Mouse (Mus musculus) testis, adult 10 weeks (tissue): ENCODE results near the gene Hist1h3c. TPM values are rescaled to one million over a fixed set of nuclear protein-coding genes. Genes with fewer than 3 reads are reported as not detected.

Experiments
- polyA plus RNA-seq: library from polyadenylated mRNA; stranded (reverse); fragments of 350-450 nt; fragmentation: Illumina TruSeq; extraction: RNeasy Lipid Tissue Mini Kit (QIAGEN cat#74804); gene quantifications from one replicate; pipeline ENCODE4 v1.2.3, GENCODE M21; 2014; ENCODE audit warnings: low read depth, low replicate concordance

The Hist1h3c gene
- not detected for polyA plus RNA-seq

DNA sequence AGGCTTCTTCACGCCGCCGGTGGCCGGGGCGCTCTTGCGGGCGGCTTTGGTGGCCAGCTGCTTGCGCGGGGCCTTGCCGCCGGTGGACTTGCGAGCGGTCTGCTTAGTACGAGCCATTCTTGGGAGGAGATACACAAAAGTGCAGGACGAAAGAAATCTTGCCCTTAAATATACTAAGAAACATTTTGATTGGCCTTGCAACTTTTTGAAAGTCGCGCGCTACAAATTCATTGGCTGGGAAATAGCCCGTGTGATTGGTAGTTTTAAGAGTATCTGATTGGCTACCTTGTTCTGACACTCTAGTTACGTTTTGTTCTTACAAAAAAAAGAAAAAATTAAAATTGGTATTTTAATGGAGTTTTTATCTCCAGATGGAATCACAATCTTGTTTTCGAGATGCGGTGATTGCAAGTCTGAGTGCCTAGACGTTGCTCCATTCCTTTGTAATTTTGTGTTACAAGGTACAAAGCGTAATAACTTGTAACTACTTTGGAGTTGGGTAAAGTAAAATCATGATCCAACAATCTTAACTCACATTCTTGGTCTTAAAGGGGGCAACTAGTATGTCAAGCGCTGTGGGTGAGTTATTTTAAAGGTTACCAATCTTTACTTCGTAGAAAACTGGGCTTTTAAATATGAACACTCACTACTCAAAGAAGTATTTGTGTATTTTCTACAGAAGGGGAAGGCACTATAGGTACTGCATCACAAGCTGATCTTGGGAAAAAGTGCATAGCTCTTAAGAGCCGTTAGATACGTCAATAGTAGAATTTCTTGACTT lies at the start of gene Hist1h3c:
Hist1h3c (minus strand) TSS at position 222 of the 781 bp plus-strand sequence.

DNA sequence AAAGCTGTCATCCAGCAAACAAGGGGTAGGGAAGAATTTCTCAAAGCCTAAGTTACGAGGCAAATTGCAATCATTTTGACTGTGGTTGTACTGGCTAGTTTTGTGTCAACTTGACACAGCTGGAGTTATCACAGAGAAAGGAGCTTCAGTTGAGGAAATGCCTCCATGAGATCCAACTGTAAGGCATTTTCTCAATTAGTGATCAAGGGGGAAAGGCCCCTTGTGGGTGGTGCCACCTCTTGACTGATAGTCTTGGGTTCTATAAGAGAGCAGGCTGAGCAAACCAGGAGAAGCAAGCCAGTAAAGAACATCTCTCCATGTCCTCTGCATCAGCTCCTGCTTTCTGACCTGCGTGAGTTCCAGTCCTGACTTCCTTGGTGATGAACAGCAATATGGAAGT lies 24.2 kb upstream of the Hist1h3c start, which contains the start of gene Trim38:
Trim38 (plus strand) TSS at position 301 of the 400 bp plus-strand sequence.

DNA sequence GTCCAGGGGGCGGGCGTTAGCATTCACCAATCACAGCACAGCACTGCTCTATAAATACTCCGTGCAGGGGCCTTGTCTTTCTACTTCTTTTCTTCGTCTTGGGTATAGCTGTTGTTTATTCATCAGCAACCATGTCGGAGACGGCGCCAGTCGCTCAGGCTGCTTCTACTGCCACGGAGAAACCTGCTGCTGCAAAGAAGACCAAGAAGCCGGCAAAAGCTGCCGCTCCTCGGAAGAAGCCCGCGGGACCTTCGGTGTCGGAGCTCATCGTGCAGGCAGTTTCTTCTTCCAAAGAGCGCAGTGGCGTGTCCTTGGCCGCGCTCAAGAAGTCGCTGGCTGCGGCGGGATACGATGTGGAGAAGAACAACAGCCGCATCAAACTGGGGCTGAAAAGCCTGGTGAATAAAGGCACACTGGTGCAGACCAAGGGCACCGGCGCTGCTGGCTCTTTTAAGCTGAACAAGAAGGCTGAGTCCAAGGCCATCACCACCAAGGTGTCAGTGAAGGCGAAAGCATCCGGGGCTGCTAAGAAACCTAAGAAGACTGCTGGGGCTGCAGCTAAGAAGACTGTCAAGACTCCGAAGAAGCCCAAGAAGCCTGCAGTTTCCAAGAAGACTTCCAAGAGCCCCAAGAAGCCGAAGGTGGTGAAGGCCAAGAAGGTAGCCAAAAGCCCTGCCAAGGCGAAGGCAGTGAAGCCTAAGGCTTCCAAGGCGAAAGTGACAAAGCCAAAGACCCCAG lies 18.4 kb upstream of the Hist1h3c start, which contains the start of gene Hist1h1a:
Hist1h1a (plus strand) TSS at position 81 of the 738 bp plus-strand sequence.

DNA sequence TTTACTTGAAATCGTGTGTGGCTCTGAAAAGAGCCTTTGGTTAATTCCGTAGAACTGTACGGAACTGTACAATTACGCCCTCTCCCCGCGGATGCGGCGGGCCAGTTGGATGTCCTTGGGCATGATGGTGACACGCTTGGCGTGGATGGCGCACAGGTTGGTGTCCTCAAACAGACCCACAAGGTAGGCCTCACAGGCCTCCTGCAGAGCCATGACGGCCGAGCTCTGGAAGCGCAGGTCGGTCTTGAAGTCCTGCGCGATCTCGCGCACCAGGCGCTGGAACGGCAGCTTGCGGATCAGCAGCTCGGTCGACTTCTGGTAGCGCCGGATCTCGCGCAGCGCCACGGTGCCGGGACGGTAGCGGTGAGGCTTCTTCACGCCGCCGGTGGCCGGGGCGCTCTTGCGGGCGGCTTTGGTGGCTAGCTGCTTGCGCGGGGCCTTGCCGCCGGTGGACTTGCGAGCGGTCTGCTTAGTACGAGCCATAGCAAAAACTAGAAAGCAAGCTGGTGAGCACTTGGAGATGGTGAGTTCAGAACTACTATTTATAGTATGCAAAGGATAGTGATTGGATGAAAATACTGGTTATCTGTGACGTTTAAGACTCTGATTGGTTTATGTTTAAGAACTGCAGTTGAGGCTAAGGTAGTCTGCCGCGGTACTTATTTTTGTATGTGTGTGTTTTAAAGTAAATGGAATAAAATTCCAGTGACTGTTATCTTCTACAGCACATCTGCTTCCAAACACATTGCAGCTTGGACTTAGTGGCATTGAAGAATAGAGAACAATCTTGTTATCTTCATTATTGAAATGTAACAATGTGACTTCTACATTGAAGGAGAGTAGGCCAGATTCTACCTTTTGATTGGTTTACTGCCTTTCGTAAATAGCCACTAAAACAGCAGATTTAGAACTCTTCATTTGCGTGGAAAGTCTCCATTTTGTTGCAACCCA lies 16.7 kb upstream of the Hist1h3c start, which contains the start of gene Hist1h3a:
Hist1h3a (minus strand) TSS at position 516 of the 951 bp plus-strand sequence.

DNA sequence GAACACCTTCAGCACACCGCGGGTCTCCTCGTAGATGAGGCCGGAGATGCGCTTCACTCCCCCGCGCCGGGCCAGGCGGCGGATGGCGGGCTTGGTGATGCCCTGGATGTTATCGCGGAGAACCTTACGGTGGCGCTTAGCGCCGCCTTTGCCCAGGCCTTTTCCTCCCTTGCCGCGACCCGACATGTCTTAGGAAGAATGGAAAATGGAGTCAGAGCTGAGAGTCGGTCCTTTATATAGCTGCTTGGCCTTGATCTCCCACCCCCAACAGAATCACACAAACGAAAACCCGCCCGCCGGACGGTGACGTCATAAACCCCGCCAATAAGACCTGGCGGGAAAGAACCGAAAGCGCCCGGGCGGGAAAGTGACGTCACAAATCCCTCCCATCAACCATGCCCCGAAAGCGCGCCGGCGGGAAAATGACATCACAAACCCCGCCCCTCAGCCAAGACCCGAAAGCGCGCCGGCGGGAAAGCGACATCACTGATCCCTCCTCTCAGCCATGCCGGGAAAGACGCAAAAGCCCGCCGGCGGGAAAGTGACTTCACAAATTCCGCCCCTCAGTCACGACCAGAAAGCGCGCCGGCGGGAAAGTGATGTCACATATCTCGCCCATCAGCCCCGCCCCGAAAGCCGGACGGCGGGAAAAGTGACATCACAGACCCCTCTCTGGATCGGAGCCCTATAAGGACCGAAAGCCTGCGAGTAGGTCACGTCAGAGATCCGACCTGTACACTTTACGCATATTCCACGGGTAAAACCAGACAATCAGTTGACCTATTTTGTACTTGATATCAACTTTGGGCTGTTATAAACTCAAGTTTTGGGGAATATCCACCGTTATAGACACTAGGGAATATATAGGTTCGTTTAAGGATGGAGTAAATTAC lies 15.8 kb upstream of the Hist1h3c start, which contains the start of gene Hist1h4a:
Hist1h4a (minus strand) TSS at position 259 of the 893 bp plus-strand sequence.

DNA sequence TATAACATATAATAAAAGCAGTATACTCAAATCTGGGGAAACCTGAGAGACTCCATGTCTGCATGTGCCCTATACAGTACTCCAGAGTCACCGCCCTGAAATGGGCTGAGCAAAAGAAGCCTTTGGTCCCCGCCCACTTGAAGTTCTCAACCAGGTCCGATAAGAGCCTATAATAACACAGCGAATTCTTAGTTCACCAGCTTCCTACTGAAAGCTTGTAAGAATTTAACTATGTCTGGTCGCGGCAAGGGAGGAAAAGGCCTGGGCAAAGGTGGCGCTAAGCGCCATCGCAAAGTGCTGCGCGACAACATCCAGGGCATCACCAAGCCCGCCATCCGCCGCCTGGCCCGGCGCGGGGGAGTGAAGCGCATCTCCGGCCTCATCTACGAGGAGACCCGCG lies 11.4 kb upstream of the Hist1h3c start, which contains the start of gene Hist1h4b:
Hist1h4b (plus strand) TSS at position 224 of the 400 bp plus-strand sequence.

DNA sequence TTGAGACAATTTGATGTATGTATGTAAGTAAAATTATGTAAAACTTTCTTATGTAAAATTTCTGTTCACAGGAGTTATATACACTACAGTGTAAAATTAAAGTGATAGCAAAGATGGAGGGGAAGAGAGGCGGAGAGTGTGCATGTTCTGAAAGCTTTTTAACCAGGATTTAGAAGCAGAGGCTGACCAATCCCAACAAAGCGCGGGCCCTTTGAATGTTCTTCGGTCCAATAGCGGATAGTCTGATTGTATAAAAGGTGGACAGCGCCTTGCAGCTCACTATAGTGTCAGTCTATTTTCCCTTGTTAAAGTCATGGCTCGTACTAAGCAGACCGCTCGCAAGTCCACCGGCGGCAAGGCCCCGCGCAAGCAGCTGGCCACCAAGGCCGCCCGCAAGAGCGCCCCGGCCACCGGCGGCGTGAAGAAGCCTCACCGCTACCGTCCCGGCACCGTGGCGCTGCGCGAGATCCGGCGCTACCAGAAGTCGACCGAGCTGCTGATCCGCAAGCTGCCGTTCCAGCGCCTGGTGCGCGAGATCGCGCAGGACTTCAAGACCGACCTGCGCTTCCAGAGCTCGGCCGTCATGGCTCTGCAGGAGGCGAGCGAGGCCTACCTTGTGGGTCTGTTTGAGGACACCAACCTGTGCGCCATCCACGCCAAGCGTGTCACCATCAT lies 6.8 kb upstream of the Hist1h3c start, which contains the start of gene Hist1h3b:
Hist1h3b (plus strand) TSS at position 201 of the 675 bp plus-strand sequence.

DNA sequence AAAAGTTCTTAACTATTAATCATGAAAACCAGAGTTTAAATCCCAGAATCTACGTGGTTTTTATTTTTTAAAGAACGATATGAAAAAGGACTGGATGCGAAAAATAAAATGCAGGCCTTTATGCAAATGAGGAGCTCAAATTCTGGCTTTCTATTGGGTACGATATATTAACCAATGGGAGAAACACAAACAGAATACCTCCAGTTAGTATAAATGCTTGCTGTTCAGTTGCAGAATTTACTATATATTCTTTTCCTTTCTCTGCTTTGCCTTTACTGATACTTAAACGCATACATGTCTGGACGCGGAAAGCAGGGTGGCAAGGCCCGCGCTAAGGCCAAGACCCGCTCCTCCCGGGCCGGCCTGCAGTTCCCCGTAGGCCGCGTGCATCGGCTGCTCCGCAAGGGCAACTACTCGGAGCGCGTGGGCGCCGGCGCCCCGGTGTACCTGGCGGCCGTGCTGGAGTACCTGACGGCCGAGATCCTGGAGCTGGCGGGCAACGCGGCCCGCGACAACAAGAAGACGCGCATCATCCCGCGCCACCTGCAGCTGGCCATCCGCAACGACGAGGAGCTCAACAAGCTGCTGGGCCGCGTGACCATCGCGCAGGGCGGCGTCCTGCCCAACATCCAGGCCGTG lies 5.6 kb upstream of the Hist1h3c start, which contains the start of gene Hist1h2ab:
Hist1h2ab (plus strand) TSS at position 288 of the 639 bp plus-strand sequence.

DNA sequence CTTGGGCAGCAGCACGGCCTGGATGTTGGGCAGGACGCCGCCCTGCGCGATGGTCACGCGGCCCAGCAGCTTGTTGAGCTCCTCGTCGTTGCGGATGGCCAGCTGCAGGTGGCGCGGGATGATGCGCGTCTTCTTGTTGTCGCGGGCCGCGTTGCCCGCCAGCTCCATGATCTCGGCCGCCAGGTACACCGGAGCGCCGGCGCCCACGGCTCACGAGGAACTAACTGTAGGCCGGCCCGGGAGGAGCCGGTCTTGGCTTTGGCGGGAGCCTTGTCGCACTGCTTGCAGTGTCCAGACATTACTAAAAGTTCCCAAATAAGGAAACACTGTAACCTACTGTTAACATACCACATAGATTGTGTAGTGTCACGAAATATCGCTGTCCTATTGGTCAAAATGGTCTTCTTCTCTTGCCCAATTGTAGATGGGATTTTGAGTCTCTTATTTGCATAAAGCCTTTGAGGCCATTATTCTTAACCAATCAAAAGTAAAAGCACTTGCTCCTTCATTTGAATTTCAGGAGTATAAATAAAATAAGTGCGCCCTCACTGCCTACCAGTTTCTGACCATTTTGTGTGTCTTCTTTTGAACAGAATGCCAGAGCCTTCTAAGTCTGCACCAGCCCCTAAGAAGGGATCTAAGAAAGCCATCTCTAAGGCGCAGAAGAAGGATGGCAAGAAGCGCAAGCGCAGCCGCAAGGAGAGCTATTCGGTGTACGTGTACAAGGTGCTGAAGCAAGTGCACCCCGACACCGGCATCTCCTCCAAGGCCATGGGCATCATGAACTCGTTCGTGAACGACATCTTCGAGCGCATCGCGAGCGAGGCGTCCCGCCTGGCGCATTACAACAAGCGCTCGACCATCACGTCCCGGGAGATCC lies 1.0 kb upstream of the Hist1h3c start, which contains the start of gene Hist1h2bb:
Hist1h2bb (plus strand) TSS at position 534 of the 880 bp plus-strand sequence.

DNA sequence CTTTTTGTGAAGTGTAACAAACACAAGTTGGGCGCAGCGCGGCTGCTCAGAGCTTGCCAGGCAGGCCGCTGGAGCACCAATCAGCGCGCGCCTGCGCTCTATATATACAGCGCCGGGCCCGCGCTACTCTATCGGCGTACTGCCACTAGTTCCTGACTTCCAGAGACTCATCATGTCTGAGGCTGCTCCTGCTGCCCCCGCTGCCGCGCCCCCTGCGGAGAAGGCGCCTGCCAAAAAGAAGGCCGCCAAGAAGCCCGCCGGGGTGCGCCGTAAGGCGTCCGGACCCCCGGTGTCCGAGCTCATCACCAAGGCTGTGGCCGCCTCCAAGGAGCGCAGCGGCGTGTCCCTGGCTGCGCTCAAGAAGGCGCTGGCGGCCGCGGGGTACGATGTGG lies 6.7 kb downstream of the Hist1h3c start, which contains the start of gene Hist1h1c:
Hist1h1c (plus strand) TSS at position 132 of the 392 bp plus-strand sequence.

DNA sequence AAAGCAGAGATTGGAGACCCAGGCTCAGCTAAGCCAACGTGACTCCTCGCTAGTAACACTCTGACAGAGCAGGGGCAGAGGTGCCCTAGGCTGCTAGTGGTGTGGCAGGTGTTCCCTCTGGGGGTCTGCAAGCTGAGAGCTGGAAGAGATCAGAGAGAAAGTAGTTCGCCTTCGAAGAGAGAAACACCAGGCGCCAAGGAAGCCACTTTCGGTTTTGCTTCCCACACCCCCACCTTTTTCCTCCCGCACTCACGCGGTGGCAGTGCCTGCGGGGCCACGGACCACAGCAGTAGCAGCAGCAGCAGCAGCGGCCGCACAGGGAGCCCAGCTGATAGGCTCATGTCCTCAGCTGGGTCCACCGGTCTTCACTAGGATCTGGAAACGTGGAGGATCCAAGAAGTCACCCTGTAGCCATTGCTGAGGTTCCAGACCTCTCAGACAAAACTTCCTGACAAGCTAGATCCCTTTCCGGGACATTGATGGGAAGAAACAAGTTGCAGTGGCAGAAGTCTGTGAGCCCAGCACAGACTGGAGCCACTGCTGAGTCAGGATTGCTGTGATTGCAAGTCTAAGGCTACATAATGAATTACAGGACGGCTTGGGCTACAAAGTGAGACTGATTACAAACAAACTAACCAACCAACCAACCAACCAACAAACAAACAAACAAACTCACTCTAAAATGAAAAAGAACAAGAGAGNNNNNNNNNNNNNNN lies 34.9 kb downstream of the Hist1h3c start, which contains the start of gene Hfe:
Hfe (minus strand) TSS at position 481 of the 716 bp plus-strand sequence.

DNA sequence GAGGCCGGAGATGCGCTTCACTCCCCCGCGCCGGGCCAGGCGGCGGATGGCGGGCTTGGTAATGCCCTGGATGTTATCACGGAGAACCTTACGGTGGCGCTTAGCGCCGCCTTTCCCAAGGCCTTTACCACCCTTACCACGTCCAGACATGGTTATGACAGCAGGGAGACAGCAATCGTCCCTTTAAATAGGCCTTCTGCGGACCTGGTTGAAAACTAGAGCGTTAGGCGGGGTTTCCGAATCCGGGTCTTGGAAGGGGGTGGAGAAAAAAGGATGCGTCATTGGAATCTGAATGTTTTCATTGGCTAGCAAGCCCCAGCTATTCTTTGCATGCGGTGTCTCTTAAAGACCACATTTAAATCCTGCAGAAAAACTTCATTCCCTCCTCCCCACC lies 47.1 kb downstream of the Hist1h3c start, which contains the start of gene Hist1h4c:
Hist1h4c (minus strand) TSS at position 155 of the 394 bp plus-strand sequence.

DNA sequence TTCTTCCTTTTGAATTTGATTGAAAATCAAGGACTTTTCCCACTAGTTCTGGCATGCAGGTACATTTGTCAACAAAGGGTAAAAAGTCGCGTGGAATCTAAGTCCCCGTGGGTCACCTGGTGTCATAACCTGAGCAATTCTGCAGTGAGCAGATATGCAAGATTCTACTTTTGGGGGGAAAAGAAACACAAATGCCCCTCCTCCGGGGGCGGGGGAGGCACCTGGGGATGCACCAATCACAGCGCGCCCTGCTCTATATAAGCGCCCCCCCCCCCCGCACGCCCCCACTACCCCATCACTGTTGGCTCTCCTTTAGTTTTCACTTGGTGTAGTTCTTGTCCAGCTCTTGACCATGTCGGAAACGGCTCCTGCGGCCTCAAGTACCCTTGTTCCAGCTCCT lies 49.9 kb downstream of the Hist1h3c start, which contains the start of gene Hist1h1t:
Hist1h1t (plus strand) TSS at position 301 of the 400 bp plus-strand sequence.

